39 mouse cellular contexts compared by ENCODE assay signal in genomic region chr7:141319446-141319845, GRCm38 (mm10). TPM values are rescaled to one million over a fixed set of nuclear protein-coding genes. Genes with fewer than 3 reads are reported as not detected.
"Had no signal": no experiment of that assay in that cellular context is flagged by ENCODE, and none has a peak within 500 bp of the region (broad histone marks: within the 10 kb centered on the region; RNA-seq: fewer than 3 reads in every experiment).

No protein-coding gene starts in this region.

- DNase-seq: heart, postnatal 10 days; heart, postnatal 14 days; heart, postnatal 36 days; heart, postnatal 4 days; kidney, adult 11 months; kidney, adult 18-20 months; kidney, adult 2 months; kidney, adult 8-10 months; kidney, adult 9 months; kidney, postnatal 10 days; kidney, postnatal 14 days; kidney, postnatal 25 days; kidney, postnatal 36 days; kidney, postnatal 4 days; layer of hippocampus, adult 9-11 months; layer of hippocampus, postnatal 36 days had no signal

- H3K27me3 ChIP-seq: heart, embryonic 12.5 days; heart, embryonic 13.5 days; heart, embryonic 15.5 days; hindbrain, embryonic 12.5 days; hindbrain, embryonic 13.5 days; hindbrain, embryonic 15.5 days; intestine, embryonic 15.5 days; kidney, embryonic 15.5 days had no signal

- H3K4me1 ChIP-seq: heart, embryonic 12.5 days; heart, embryonic 15.5 days; hindbrain, embryonic 12.5 days; intestine, embryonic 15.5 days; kidney, embryonic 15.5 days had no signal

- H3K4me3 ChIP-seq: heart, embryonic 12.5 days; heart, embryonic 13.5 days; heart, embryonic 15.5 days; hindbrain, embryonic 10.5 days; hindbrain, embryonic 12.5 days; hindbrain, embryonic 13.5 days; hindbrain, embryonic 15.5 days; intestine, embryonic 15.5 days; kidney, embryonic 15.5 days; layer of hippocampus, adult 2 months; left cerebral cortex, adult 2 months had no signal

- H3K27ac ChIP-seq: heart, embryonic 13.5 days; heart, embryonic 15.5 days; hindbrain, embryonic 10.5 days; hindbrain, embryonic 12.5 days; hindbrain, embryonic 13.5 days; hindbrain, embryonic 14.5 days; hindbrain, embryonic 15.5 days; hindbrain, postnatal 0 days; intestine, embryonic 15.5 days; kidney, embryonic 15.5 days; kidney, postnatal 0 days; layer of hippocampus, adult 2 months; left cerebral cortex, adult 2 months had no signal

RNA-seq across cellular contexts. Expression of gene Eps8l2, which starts 19.2 kb away (rescaled TPM):
- polyA plus RNA-seq: inflammation-experienced regulatory T-cells, adult 6 months had no signal

RNA-seq across cellular contexts. Expression of gene Drd4, which starts 27.6 kb away (rescaled TPM):
- total RNA-seq: heart, postnatal 10 days; heart, postnatal 14 days; heart, postnatal 25 days; heart, postnatal 36 days; heart, postnatal 4 days; hematopoietic stem cell, adult 5-6 weeks; layer of hippocampus, adult 18-20 months had no signal
- polyA plus RNA-seq: heart, embryonic 13.5 days; heart, embryonic 14.5 days; inflammation-experienced regulatory T-cells, adult 6 months had no signal

RNA-seq across cellular contexts. Expression of gene Sct, which starts 40.5 kb away (rescaled TPM):
- total RNA-seq: heart, postnatal 14 days; heart, postnatal 25 days; heart, postnatal 36 days; heart, postnatal 4 days; hematopoietic stem cell, adult 5-6 weeks; layer of hippocampus, adult 18-20 months; layer of hippocampus, adult 2 months; layer of hippocampus, adult 8-10 months; layer of hippocampus, postnatal 14 days; layer of hippocampus, postnatal 25 days; layer of hippocampus, postnatal 36 days; left cerebral cortex, adult 18-20 months; left cerebral cortex, adult 2 months had no signal
- polyA plus RNA-seq: inflammation-experienced regulatory T-cells, adult 6 months had no signal
